Mouse (Mus musculus) thymus, adult 2 months (tissue): ENCODE measurements at regions not wholly inside any gene's neighbourhood (a gene's known extent, or its start where the extent isn't known, plus 50 kb on each side); places are given as distances from the start of the nearest gene placed in this dataset.

Source experiments
- DNase-seq: peaks from one replicate; pipeline ENCODE4 v3.0.0; 2021
- H3K27ac ChIP-seq: fragments of 200-500 bp; 2 replicates; pipeline ENCODE4 v1.5.1; 2012; ENCODE audit warnings: low read length, control low read depth; ENCODE audit not compliant: control insufficient read depth, insufficient read depth
- H3K27me3 ChIP-seq: fragments of 200-500 bp; 2 replicates; pipeline ENCODE4 v1.6.1; 2012; ENCODE audit warnings: mild to moderate bottlenecking, low read length, moderate library complexity, mixed read lengths; ENCODE audit not compliant: control insufficient read depth, insufficient read depth
- H3K36me3 ChIP-seq: fragments of 200-500 bp; 2 replicates; pipeline ENCODE4 v1.6.1; 2012; ENCODE audit warnings: mild to moderate bottlenecking, low read length, moderate library complexity; ENCODE audit not compliant: control insufficient read depth, insufficient read depth
- H3K4me1 ChIP-seq: fragments of 200-500 bp; replicated peaks from 2 replicates; pipeline ENCODE4 v1.6.1; 2012; ENCODE audit warnings: low read length; ENCODE audit not compliant: control insufficient read depth, insufficient read depth
- H3K4me3 ChIP-seq: fragments of 200-500 bp; 2 replicates; pipeline ENCODE4 v1.5.1; 2012; ENCODE audit warnings: mild to moderate bottlenecking, low read length, control low read depth, moderate library complexity; ENCODE audit not compliant: control insufficient read depth, insufficient read depth
- CTCF ChIP-seq: fragments of 200-500 bp; IDR thresholded peaks from 2 replicates; pipeline ENCODE4 v1.5.1; 2012; ENCODE audit warnings: mild to moderate bottlenecking, control low read depth, low read length, moderate library complexity, borderline replicate concordance; ENCODE audit not compliant: control insufficient read depth, poor library complexity, insufficient read depth; ENCODE audit errors: extremely low read depth
- POLR2A ChIP-seq: fragments of 200-500 bp; IDR thresholded peaks from 2 replicates; pipeline ENCODE4 v1.6.1; 2012; ENCODE audit warnings: mild to moderate bottlenecking, low read length, control low read depth, moderate library complexity; ENCODE audit not compliant: control insufficient read depth, poor library complexity, insufficient read depth; ENCODE audit errors: extremely low read depth
- WGBS: fragments of 180-500 bp; shearing (Covaris S2); methylation state at CpG from one replicate; pipeline ENCODE4 v1.1.7; 2018; 5-methylcytosine and 5-hydroxymethylcytosine counted together

- H3K36me3 ChIP-seq, result no peaks in the 10 kb centered on the region
- WGBS, result 46% methylated on average over 9 of the region's 9 CpGs
- TF ChIP-seq CTCF, result no peak
- no peak for TF ChIP-seq POLR2A
- no peak for DNase-seq
- no peak overlapping the region for H3K4me3 ChIP-seq
- H3K4me1 ChIP-seq, result no peaks in the 10 kb centered on the region
- H3K27ac ChIP-seq, result no peak overlapping the region
- no peaks in the 10 kb centered on the region for H3K27me3 ChIP-seq
Observed at GRCm38 (mm10) chr1:73381578-73381977, 365.9 kb upstream of the Tnp1 start.

DNA sequence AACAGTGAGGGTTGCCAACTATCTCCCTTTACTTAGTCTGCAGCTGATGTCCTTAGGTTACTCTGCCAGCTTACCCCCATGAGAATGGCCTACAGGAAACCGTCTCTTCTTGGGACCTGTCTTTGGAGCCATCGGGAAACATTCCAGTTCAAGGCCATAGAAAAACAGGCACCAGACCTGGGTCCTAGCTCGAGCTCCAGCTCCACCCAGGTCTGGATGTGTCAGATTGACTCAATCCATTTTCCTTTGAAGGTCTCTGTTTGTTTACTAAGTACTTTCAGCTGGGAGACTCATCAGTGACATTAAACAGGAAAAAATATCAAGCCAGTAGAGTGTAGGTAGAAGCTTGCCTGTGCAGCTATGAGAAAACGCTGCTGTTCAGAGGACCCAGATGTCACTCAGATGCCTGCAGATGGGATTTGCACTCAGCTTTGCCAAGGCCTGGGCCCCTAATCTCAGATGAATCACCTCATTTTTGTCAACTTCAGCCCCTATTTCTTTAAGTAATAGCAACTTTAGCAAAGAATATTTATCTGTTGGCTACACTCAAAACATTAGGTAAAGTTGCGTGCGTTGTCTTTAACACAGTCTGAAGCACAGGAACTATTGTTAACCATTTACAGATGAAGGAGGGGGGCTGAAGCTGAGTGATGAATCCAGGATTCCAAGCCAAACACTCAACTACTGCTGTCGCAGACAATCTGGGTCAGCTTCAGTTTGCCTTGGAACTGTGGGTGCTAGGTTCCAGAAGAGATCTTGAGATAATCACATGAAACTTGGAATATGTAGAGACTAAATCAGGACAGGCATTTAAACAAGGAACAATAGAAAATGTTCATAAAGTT, 359.0 kb upstream of the Tnp1 start:
- Histone ChIP-seq H3K4me3 (no peak overlapping the region), H3K27ac (no peak overlapping the region), H3K36me3 (no peaks in the 10 kb centered on the region), H3K4me1 (no peaks in the 10 kb centered on the region), H3K27me3 (no peaks in the 10 kb centered on the region)
- no peak for DNase-seq
- TF ChIP-seq POLR2A, result no peak
- TF ChIP-seq CTCF, result no peak
- 92% methylated on average over 7 of the region's 7 CpGs for WGBS

- Histone ChIP-seq H3K4me3 (no peak overlapping the region), H3K4me1 (no peaks in the 10 kb centered on the region), H3K36me3 (no peaks in the 10 kb centered on the region), H3K27me3 (no peaks in the 10 kb centered on the region), H3K27ac (no peak overlapping the region)
- 84% methylated on average over 5 of the region's 5 CpGs for WGBS
- TF ChIP-seq CTCF (no peak), POLR2A (no peak)
- DNase-seq, result no peak
Observed at GRCm38 (mm10) chr1:73368222-73368621, 352.5 kb upstream of the Tnp1 start.

DNA sequence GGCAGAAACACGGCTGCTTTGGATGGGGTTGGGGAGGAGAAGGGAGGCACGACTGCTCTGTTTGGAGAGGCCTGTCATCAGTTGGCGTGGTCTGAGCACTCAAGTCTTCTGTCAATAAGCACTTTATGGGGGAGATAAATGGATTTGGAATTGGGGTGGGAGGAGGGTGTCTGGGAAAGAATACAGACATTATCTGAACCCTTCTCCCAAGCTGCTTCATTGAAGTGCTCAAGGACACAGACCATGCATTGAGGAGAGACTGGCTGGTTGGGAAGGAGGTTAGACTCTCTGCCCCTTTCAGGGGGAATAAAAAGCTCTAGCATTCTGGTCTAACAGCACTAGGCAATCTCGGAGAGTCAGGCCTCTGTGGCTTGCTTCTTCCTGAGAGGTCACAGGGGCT, 350.1 kb upstream of the Tnp1 start:
- TF ChIP-seq CTCF (no peak), POLR2A (no peak)
- DNase-seq, result no peak
- H3K4me3 ChIP-seq, result no peak overlapping the region
- no peaks in the 10 kb centered on the region for H3K4me1 ChIP-seq
- H3K27me3 ChIP-seq, result no peaks in the 10 kb centered on the region
- H3K27ac ChIP-seq, result no peak overlapping the region
- H3K36me3 ChIP-seq, result no peaks in the 10 kb centered on the region
- 88% methylated on average over 4 of the region's 4 CpGs for WGBS

DNA sequence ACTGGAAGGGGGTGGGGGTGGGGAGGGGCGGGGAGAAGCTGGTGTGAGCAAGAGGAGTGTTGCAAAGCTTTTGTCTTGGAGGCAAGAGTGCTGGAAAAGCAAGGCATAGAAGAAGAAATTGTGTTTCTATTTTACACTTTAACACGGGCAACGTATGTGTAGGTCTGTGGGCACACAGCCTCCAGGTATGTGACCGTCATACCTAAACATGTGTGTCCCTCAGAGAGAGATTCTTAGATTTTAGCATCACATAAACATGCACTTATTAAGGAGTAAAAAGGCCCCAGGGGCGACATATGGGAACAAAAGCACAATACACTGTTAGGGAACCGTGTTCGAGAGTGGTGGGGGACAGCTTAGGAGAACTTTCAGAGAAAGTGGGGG, 348.6 kb upstream of the Tnp1 start:
- no peaks in the 10 kb centered on the region for H3K27me3 ChIP-seq
- H3K27ac ChIP-seq, result no peak overlapping the region
- TF ChIP-seq POLR2A (no peak), CTCF (no peak)
- H3K4me1 ChIP-seq, result no peaks in the 10 kb centered on the region
- DNase-seq, result no peak
- 86% methylated on average over 7 of the region's 7 CpGs for WGBS
- H3K36me3 ChIP-seq, result no peaks in the 10 kb centered on the region
- H3K4me3 ChIP-seq, result no peak overlapping the region

- Histone ChIP-seq H3K4me3 (no peak overlapping the region), H3K27me3 (no peaks in the 10 kb centered on the region), H3K36me3 (no peaks in the 10 kb centered on the region), H3K27ac (no peak overlapping the region), H3K4me1 (no peaks in the 10 kb centered on the region)
- WGBS, result 57% methylated on average over 7 of the region's 7 CpGs
- TF ChIP-seq CTCF (no peak), POLR2A (no peak)
- DNase-seq, result no peak
Observed at GRCm38 (mm10) chr1:73363549-73364299, 348.0 kb upstream of the Tnp1 start.

DNA sequence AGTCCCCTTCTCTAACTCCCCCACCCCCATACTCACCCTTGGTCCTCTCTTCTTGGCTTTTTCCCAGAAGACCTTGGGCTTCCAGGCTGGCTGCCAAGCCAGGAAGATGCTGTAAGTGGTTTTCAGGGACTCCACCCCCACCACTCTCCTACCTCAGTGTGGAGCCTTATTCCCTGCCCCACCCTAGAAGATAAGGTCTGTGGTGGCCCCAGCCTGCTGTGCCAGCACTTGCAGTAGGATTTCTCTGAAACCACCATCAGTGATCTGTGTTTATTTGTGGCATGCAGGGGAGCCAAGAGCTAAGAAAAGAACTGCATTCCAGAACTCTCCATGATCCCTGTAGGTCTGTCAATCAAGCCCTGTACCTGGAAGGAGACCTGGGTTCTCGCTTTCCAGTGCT, 346.4 kb upstream of the Tnp1 start:
- WGBS, result 92% methylated on average over 1 of the region's 1 CpGs
- no peak overlapping the region for H3K27ac ChIP-seq
- H3K4me1 ChIP-seq, result no peaks in the 10 kb centered on the region
- DNase-seq, result no peak
- no peak for TF ChIP-seq CTCF
- no peak for TF ChIP-seq POLR2A
- H3K4me3 ChIP-seq, result no peak overlapping the region
- no peaks in the 10 kb centered on the region for H3K27me3 ChIP-seq
- H3K36me3 ChIP-seq, result no peaks in the 10 kb centered on the region
